Comparison of ENCODE assay signal across 8 mouse cellular contexts in the genomic region with DNA sequence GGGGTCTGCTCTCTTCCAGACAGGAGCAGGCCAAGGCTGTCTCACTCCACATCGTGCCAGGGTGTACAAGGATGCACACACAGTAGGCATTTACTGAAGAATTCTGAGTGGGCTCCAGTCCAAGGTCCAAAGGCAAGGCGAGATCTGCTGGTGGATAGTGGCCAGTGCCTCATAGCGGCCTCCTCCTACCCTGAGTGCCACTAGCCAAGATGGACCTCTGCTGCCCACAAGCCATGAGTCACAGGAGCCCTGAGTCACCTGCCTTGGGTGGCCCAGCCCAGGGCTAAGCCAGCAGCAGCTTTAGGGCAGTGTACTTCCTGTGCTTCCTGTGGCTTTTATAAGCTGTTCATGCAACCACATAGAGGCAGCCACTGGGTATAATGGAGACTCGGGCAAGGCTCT. TPM values are rescaled to one million over a fixed set of nuclear protein-coding genes. Genes with fewer than 3 reads are reported as not detected.
DNase-seq lines count a peak whose midpoint lies in the region; ATAC-seq and TF ChIP-seq lines count a peak whose summit lies in the region.

No protein-coding gene starts in this region.

- no peaks in the 10 kb centered on the region for H3K9me3 ChIP-seq in forebrain, embryonic 14.5 days (replicated peaks; ENCODE audit: control insufficient read depth, low read length)
- H3K9me3 ChIP-seq in forebrain, postnatal 0 days (ENCODE audit: low read length): no peaks in the 10 kb centered on the region
- H3K9me3 ChIP-seq in hindbrain, embryonic 16.5 days (ENCODE audit: control insufficient read depth, low read length): no peaks in the 10 kb centered on the region
- no peaks in the 10 kb centered on the region for H3K9me3 ChIP-seq in neural tube, embryonic 15.5 days (replicated peaks)

- no peaks in the 10 kb centered on the region for H3K36me3 ChIP-seq in forebrain, embryonic 14.5 days (ENCODE audit: control insufficient read depth, insufficient read depth, low read length)
- H3K36me3 ChIP-seq in forebrain, postnatal 0 days (ENCODE audit: insufficient read depth): no peaks in the 10 kb centered on the region
- H3K36me3 ChIP-seq in hindbrain, embryonic 16.5 days (ENCODE audit: control insufficient read depth, insufficient read depth, low read length): no peaks in the 10 kb centered on the region
- H3K36me3 ChIP-seq in neural tube, embryonic 15.5 days: no peaks in the 10 kb centered on the region

- H3K4me3 ChIP-seq in forebrain, embryonic 14.5 days (ENCODE audit: low read depth, low read length): no peak overlapping the region
- H3K4me3 ChIP-seq in forebrain, postnatal 0 days (ENCODE audit: low read depth, low read length): no peak overlapping the region
- no peak overlapping the region for H3K4me3 ChIP-seq in hindbrain, embryonic 16.5 days (ENCODE audit: low read length)
- no peak overlapping the region for H3K4me3 ChIP-seq in neural tube, embryonic 15.5 days (replicated peaks)

- DNase-seq in forebrain, embryonic 14.5 days (ENCODE audit: low spot score): no peak
- no peak for DNase-seq in forebrain, postnatal 0 days
- peak; percentile 48 for DNase-seq in ovary, postnatal 36 days (ENCODE audit: low spot score)
- no peak for DNase-seq in ovary, postnatal 10 days (ENCODE audit: low spot score)
- peak; percentile 76 to 80 for DNase-seq in cerebellum, postnatal 10 days
- DNase-seq in layer of hippocampus, adult 8-10 months (ENCODE audit: low spot score in 2 of 2): no peak

- H3K9ac ChIP-seq in forebrain, embryonic 14.5 days (ENCODE audit: low read length): no peak overlapping the region
- H3K9ac ChIP-seq in forebrain, postnatal 0 days: no peak overlapping the region
- H3K9ac ChIP-seq in hindbrain, embryonic 16.5 days (ENCODE audit: low read depth, low read length): peak overlapping the region; percentile 11
- H3K9ac ChIP-seq in neural tube, embryonic 15.5 days (replicated peaks): no peak overlapping the region

- 56% methylated on average over 4 of the region's 4 CpGs for WGBS in forebrain, embryonic 14.5 days
- 38% methylated on average over 4 of the region's 4 CpGs for WGBS in forebrain, postnatal 0 days
- WGBS in hindbrain, embryonic 16.5 days: 52% methylated on average over 4 of the region's 4 CpGs
- WGBS in neural tube, embryonic 15.5 days: 43% methylated on average over 4 of the region's 4 CpGs

- no peak for ATAC-seq in forebrain, embryonic 14.5 days
- no peak for ATAC-seq in forebrain, postnatal 0 days
- no peak for ATAC-seq in hindbrain, embryonic 16.5 days
- ATAC-seq in neural tube, embryonic 15.5 days (ENCODE audit: low FRiP score): no peak

- no peaks in the 10 kb centered on the region for H3K27me3 ChIP-seq in forebrain, embryonic 14.5 days (replicated peaks; ENCODE audit: control insufficient read depth, insufficient read depth, low read length)
- H3K27me3 ChIP-seq in forebrain, postnatal 0 days (ENCODE audit: insufficient read depth, low read length): no peaks in the 10 kb centered on the region
- H3K27me3 ChIP-seq in hindbrain, embryonic 16.5 days (replicated peaks; ENCODE audit: control insufficient read depth, insufficient read depth, low read length): peaks cover 8% of the 10 kb centered on the region; the same call in 1 of the 2 replicates
- H3K27me3 ChIP-seq in neural tube, embryonic 15.5 days (replicated peaks): peaks cover 6% of the 10 kb centered on the region; the same call in 1 of the 2 replicates

- no peak for TF ChIP-seq CTCF in forebrain, postnatal 0 days (IDR thresholded peaks at IDR 0.05; ENCODE audit: low read depth)

- H3K4me1 ChIP-seq in forebrain, embryonic 14.5 days (ENCODE audit: control insufficient read depth, insufficient read depth, low read length): peaks cover 27% of the 10 kb centered on the region
- H3K4me1 ChIP-seq in forebrain, postnatal 0 days (ENCODE audit: insufficient read depth): peaks cover 6% of the 10 kb centered on the region; the same call in 1 of the 2 replicates
- peaks cover 35% of the 10 kb centered on the region for H3K4me1 ChIP-seq in hindbrain, embryonic 16.5 days (ENCODE audit: control insufficient read depth, insufficient read depth, low read depth, low read length)
- peaks cover 50% of the 10 kb centered on the region for H3K4me1 ChIP-seq in neural tube, embryonic 15.5 days

- peak overlapping the region; percentile 39; the same call in 1 of the 2 replicates for H3K27ac ChIP-seq in forebrain, embryonic 14.5 days (ENCODE audit: low read depth, low read length)
- no peak overlapping the region for H3K27ac ChIP-seq in forebrain, postnatal 0 days (ENCODE audit: low read depth, low read length)
- peak overlapping the region; percentile 55 for H3K27ac ChIP-seq in hindbrain, embryonic 16.5 days (ENCODE audit: low read depth, low read length)
- H3K27ac ChIP-seq in neural tube, embryonic 15.5 days (replicated peaks): peak overlapping the region; percentile 60

- H3K4me2 ChIP-seq in forebrain, embryonic 14.5 days (ENCODE audit: low read length): no peak overlapping the region
- no peak overlapping the region for H3K4me2 ChIP-seq in forebrain, postnatal 0 days (ENCODE audit: low read depth)
- no peak overlapping the region for H3K4me2 ChIP-seq in hindbrain, embryonic 16.5 days (ENCODE audit: low read length)
- H3K4me2 ChIP-seq in neural tube, embryonic 15.5 days: no peak overlapping the region

RNA-seq across cellular contexts. Expression of a gene that starts 2.3 kb away (rescaled TPM):
- polyA plus RNA-seq in forebrain, embryonic 14.5 days (2014; fragmentation: Nextera tagmentation; extraction: Ambion mirVana): 20.8 and 23.8 TPM in 2 replicates
- total RNA-seq in forebrain, postnatal 0 days (2014; rRNA removed): 14.9 and 15.8 TPM in 2 replicates
- polyA plus RNA-seq in forebrain, postnatal 0 days (2015; fragmentation: Nextera tagmentation; extraction: Ambion mirVana): 32.0 TPM in 2 replicates
- polyA plus RNA-seq in hindbrain, embryonic 16.5 days (2015; fragmentation: Nextera tagmentation; extraction: Ambion mirVana): 37.7 and 38.8 TPM in 2 replicates
- polyA plus RNA-seq in neural tube, embryonic 15.5 days (2015; fragmentation: Nextera tagmentation; extraction: Ambion mirVana): 44.6 and 45.5 TPM in 2 replicates
- total RNA-seq in layer of hippocampus, adult 8-10 months (2022): 10 to 100 TPM; 12.2 to 22.0 (median 18.0) TPM

RNA-seq across cellular contexts. Expression of a gene that starts 26.2 kb away (rescaled TPM):
- 26.3 and 30.0 TPM in 2 replicates for polyA plus RNA-seq in forebrain, embryonic 14.5 days (2014; fragmentation: Nextera tagmentation; extraction: Ambion mirVana)
- total RNA-seq in forebrain, postnatal 0 days (2014; rRNA removed): 16.5 and 28.6 TPM in 2 replicates
- 37.0 and 43.1 TPM in 2 replicates for polyA plus RNA-seq in forebrain, postnatal 0 days (2015; fragmentation: Nextera tagmentation; extraction: Ambion mirVana)
- 35.5 and 40.2 TPM in 2 replicates for polyA plus RNA-seq in hindbrain, embryonic 16.5 days (2015; fragmentation: Nextera tagmentation; extraction: Ambion mirVana)
- 37.4 and 38.9 TPM in 2 replicates for polyA plus RNA-seq in neural tube, embryonic 15.5 days (2015; fragmentation: Nextera tagmentation; extraction: Ambion mirVana)
- 10 to 100 TPM; 17.8 to 27.6 (median 21.7) TPM for total RNA-seq in layer of hippocampus, adult 8-10 months (2022)

RNA-seq across cellular contexts. Expression of a gene that starts 35.0 kb away (rescaled TPM):
- 0.82 and 1.4 TPM in 2 replicates for polyA plus RNA-seq in forebrain, embryonic 14.5 days (2014; fragmentation: Nextera tagmentation; extraction: Ambion mirVana)
- total RNA-seq in forebrain, postnatal 0 days (2014; rRNA removed): 0.38 and 0.85 TPM in 2 replicates
- polyA plus RNA-seq in forebrain, postnatal 0 days (2015; fragmentation: Nextera tagmentation; extraction: Ambion mirVana): 0.77 and 1.2 TPM in 2 replicates
- 0.56 and 0.85 TPM in 2 replicates for polyA plus RNA-seq in hindbrain, embryonic 16.5 days (2015; fragmentation: Nextera tagmentation; extraction: Ambion mirVana)
- 0.95 and 2.1 TPM in 2 replicates for polyA plus RNA-seq in neural tube, embryonic 15.5 days (2015; fragmentation: Nextera tagmentation; extraction: Ambion mirVana)
- total RNA-seq in layer of hippocampus, adult 8-10 months (2022): 1 to 10 TPM; 2.6 to 5.3 (median 3.8) TPM

Comparison
In these comparisons a context has a peak if more than half of its experiments do, and no peak if none do; other contexts are left out.
1. DNase-seq: peak in ovary, postnatal 36 days (single experiment) and cerebellum, postnatal 10 days (2 of 2); none in forebrain, embryonic 14.5 days (single experiment), forebrain, postnatal 0 days (single experiment), ovary, postnatal 10 days (single experiment) and layer of hippocampus, adult 8-10 months (0 of 2).